Mouse (Mus musculus): ENCODE data around the gene Edn2.

Edn2 gene

DNA sequence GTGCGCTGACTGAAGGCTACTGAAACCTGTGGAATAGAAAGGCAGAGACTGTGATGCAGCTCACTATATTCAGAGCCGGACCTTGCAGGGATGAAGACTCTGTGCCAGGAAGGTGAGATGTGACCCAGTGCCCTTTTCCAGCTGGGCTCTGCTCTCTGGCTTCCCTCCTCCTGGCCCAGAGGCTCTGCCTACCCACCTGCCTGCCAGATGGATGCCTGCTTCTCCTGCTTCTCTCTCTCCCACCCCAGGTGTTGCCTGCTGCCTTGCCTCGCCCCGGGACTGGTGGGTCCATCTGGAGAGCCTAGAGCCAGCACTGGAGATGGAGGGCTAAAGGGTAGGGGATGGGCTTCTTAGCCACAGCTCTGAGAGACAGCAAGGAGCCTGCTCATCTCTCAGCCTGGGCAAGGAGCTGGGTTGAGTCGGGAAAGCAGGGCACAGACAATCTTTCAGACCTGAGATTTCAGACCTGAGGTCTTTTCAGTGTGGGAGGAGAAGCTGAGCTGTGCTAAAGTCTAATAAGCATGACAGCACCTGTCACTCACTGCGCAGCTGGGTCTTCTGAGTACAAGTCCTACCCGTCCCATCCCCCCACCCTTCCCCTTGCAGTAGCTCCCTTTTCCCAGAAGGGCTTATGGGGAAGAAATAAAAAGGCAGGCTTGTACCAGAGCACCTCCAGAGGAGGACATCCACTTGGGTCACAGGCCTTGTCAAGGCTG lies 39.7 kb downstream of the Edn2 start:
- intact Hi-C loops (cut with DNase I), result no loop called here

DNA sequence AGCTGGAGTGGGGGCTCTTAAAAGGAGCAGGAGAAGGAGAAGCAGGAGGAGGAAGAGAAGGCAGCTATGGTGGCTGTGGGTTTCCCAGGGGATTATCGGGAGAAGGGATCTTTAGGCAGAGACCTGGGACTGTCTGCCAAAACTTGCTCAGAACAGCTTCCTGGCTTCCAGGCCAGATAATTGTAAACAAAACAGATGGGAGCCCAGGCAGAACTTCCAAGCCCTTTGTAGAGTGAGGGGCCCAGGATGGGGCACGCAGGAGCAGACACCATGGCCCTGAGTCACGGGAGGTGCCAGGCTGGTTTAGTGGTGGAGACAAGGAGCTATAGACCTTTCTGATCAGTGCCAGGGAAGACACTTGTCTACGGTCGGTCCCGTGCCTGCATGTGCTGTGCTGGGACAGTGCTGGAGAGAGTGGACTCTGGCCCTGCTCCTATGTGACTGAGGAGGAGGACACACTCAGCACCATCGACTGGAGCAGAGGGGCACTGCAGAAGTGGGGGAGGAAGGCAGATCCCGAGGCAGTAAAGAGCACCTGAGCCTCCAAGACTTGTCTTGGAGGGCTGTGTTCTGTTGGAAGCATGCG lies 43.4 kb downstream of the Edn2 start:
- intact Hi-C loops (cut with DNase I), result no loop called here

DNA sequence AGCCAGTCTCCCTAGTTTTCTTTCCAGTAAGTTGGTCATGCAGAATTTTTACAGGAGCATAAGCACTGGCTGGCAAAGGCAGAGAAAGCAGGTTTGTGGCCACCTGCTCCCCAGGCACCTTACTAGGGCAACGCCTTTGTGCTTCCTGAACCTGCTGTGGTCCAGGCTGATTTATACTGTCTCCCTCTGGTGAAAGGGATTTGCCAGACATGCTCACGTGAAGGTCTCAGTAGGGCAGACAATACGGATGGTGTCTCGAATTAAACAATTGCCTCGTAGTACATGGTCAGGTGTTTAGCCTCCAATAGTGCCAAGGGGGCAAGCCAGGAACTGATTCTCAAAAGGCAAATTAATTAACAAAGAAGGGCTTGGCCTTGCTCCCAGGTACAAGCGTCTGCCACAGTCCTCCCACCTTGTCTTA lies 45.5 kb downstream of the Edn2 start:
- intact Hi-C loops (cut with DNase I), result no loop called here

DNA sequence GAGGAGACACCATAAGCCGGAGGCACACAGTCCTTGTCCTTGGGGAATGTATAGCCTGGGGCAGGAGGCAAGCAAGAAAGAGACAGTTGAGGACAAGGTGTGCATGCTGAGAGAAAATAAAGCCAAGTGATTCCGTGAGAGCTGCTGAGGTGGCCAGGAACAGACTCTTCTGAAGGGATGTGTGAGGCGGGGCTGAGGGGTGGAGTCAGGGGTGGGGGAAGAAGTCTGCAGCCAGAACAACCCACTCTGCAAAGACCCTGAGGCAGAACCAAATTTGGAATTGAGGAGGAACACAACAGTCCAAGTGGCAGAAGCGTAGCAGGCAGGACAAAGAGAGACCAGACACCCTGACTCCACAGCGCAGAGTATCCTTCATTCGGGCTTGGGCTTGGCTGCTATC lies 51.1 kb downstream of the Edn2 start:
- intact Hi-C loops (cut with DNase I), result no loop called here

DNA sequence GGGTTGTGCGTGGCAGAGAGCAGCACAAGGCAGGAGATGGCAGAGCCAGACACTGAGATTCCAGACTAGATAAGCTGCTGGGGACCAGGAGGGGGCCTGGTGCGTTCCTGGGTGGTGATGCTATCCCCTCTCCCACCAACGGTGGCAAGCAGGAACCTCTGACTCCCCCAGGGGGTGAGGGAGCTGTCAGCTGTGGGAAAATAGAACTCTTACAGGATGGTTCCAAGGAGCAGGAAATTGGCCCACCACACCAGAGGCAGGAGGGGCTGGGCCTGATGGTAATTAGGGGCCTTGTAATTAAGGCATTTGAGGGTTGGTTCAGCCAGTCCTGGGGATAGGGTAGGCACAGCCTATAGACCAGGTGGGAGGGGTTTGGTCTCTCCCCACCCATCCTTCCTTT lies 51.8 kb downstream of the Edn2 start:
- intact Hi-C loops (cut with DNase I), result no loop called here

DNA sequence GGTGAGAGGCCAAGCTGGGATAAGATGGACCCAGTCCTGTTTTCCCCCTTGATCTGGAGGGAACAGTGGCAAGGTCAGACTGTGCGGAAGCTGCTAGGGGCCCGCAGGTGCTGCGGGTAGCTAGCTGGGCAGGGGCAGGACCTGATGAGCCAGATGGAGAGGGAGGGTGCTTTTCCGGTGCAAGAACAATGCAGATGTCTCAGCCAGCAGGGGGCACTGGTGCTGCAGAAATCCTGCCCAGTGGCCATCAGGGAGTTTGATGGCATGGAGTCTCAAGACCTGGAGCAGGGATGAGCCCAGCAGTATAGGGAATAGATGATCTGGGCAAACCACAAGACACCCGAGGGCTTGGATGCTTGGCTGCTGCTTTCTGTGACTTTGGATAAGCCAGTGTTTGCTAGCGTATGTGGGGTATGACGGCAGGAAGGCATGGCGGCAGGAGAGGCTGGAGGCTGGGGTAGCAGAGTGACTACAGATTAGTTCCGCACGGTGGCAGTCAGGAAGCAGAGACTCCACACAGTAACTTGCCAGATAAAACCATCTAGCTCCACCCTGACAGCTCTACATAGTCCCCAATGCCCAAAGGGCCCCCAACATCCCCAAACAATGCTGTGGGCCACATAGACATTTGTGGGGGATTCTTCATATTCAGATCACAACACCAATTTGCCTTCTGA lies 55.0 kb downstream of the Edn2 start:
- intact Hi-C loops (cut with DNase I), result loop anchor here (5.0 kb wide), 1 partner anchor 94 kb away; no protein-coding TSS in a partner anchor

DNA sequence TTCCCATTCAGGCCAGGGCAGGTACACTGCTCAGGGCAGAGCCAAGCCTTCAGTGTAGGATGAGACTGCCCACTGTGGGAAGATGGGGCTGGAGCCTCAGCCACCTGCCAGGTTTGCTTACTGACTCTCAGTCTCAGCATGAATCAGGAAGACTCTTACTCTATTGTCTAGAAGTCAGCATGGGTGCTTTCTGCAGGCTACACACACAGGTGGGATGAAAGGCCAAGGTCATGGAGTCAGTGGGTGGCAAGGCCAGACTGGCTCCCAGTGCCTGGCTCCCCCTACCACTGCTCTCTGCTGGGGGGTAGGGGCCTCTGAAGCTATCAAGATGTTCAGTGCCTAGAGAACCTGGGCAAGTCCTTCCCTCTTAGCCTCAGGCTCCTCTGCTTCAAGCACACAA lies 55.9 kb downstream of the Edn2 start:
- intact Hi-C loops (cut with DNase I), result loop anchor here (5.0 kb wide), 1 partner anchor 95 kb away; no protein-coding TSS in a partner anchor
